In genomic region chr11:109413617-109414016, GRCm38 (mm10) we compare ENCODE assay signal across 25 mouse cellular contexts. TPM values are rescaled to one million over a fixed set of nuclear protein-coding genes. Genes with fewer than 3 reads are reported as not detected.
A peak's percentile ranks its signal among the peaks of the same experiment; 100 is the strongest.
DNase-seq lines count a peak whose midpoint lies in the region; ATAC-seq lines count a peak whose summit lies in the region.
"Had no signal": no experiment of that assay in that cellular context is flagged by ENCODE, and none has a peak within 500 bp of the region (broad histone marks: within the 10 kb centered on the region; RNA-seq: fewer than 3 reads in every experiment).

Gene 9930022D16Rik (plus strand): TSS chr11:109413917.

- intact Hi-C loops in heart, postnatal 14 days (cut with DNase I): no loop called here

- H3K4me1 ChIP-seq in heart, embryonic 11.5 days (ENCODE audit: control insufficient read depth, insufficient read depth, low read length): no peaks in the 10 kb centered on the region; the same call in 1 of the 2 replicates
- H3K4me1 ChIP-seq in liver, embryonic 16.5 days (ENCODE audit: control insufficient read depth, low read depth, low read length): no peaks in the 10 kb centered on the region
- H3K4me1 ChIP-seq: embryonic facial prominence, embryonic 13.5 days; forebrain, embryonic 12.5 days; hindbrain, embryonic 15.5 days had no signal

- no peak within 1 kb of the TSS for H3K27ac ChIP-seq in heart, embryonic 11.5 days (ENCODE audit: low read depth, low read length)
- H3K27ac ChIP-seq in liver, embryonic 16.5 days (ENCODE audit: low read length): no peak within 1 kb of the TSS
- H3K27ac ChIP-seq in macrophage: peak within 1 kb of the TSS; percentile 46
- H3K27ac ChIP-seq: embryonic facial prominence, embryonic 13.5 days; forebrain, embryonic 12.5 days; heart, adult 2 months; hindbrain, embryonic 15.5 days had no signal

- H3K36me3 ChIP-seq in heart, embryonic 11.5 days (ENCODE audit: control insufficient read depth, insufficient read depth, low read length): no peaks in the 10 kb centered on the region
- no peaks in the 10 kb centered on the region for H3K36me3 ChIP-seq in liver, embryonic 16.5 days (ENCODE audit: control insufficient read depth, insufficient read depth)
- H3K36me3 ChIP-seq in macrophage (ENCODE audit: inconsistent target): no peaks in the 10 kb centered on the region
- H3K36me3 ChIP-seq: embryonic facial prominence, embryonic 13.5 days; forebrain, embryonic 12.5 days; hindbrain, embryonic 15.5 days had no signal

- WGBS in heart, embryonic 11.5 days (ENCODE audit: insufficient replicate concordance): 67% methylated on average over 6 of the region's 6 CpGs
- 53% methylated on average over 6 of the region's 6 CpGs for WGBS in liver, embryonic 16.5 days (ENCODE audit: insufficient replicate concordance)
- WGBS in macrophage (ENCODE audit: missing documents): 70% methylated on average over 5 of the region's 6 CpGs

- H3K27me3 ChIP-seq in heart, embryonic 11.5 days (ENCODE audit: control insufficient read depth, insufficient read depth, low read length): no peaks in the 10 kb centered on the region
- no peaks in the 10 kb centered on the region for H3K27me3 ChIP-seq in liver, embryonic 16.5 days (ENCODE audit: control insufficient read depth, insufficient read depth, low read depth, low read length)
- H3K27me3 ChIP-seq: embryonic facial prominence, embryonic 13.5 days; forebrain, embryonic 12.5 days; hindbrain, embryonic 15.5 days; Patski had no signal

- no peaks in the 10 kb centered on the region for H3K9me3 ChIP-seq in heart, embryonic 11.5 days (replicated peaks; ENCODE audit: control insufficient read depth, low read length)
- H3K9me3 ChIP-seq in liver, embryonic 16.5 days (replicated peaks; ENCODE audit: control insufficient read depth, low read length): no peaks in the 10 kb centered on the region
- H3K9me3 ChIP-seq: embryonic facial prominence, embryonic 13.5 days; forebrain, embryonic 12.5 days; hindbrain, embryonic 15.5 days had no signal

- H3K9ac ChIP-seq in heart, embryonic 11.5 days (ENCODE audit: low read depth, low read length): no peak within 1 kb of the TSS
- no peak within 1 kb of the TSS for H3K9ac ChIP-seq in liver, embryonic 16.5 days (ENCODE audit: low read depth, low read length)
- H3K9ac ChIP-seq: embryonic facial prominence, embryonic 13.5 days; forebrain, embryonic 12.5 days; hindbrain, embryonic 15.5 days had no signal

- H3K4me2 ChIP-seq in heart, embryonic 11.5 days: no peak within 1 kb of the TSS
- no peak within 1 kb of the TSS for H3K4me2 ChIP-seq in liver, embryonic 16.5 days (ENCODE audit: low read depth, low read length)
- H3K4me2 ChIP-seq: embryonic facial prominence, embryonic 13.5 days; forebrain, embryonic 12.5 days; hindbrain, embryonic 15.5 days had no signal

- DNase-seq in heart, postnatal 14 days: no peak
- DNase-seq in liver: no peak
- DNase-seq in 3T3-L1 (ENCODE audit: low read depth, low spot score): peak; percentile 6
- DNase-seq in ovary, postnatal 36 days (ENCODE audit: low spot score): no peak
- DNase-seq: adrenal gland, postnatal 14 days; cerebellum, adult 18-20 months; cerebellum, adult 9-11 months; cerebellum, postnatal 36 days; gastrocnemius, postnatal 10 days; heart, adult 2 months; heart, postnatal 36 days had no signal

- H3K79me2 ChIP-seq in macrophage (ENCODE audit: inconsistent target): peaks cover 6% of the 10 kb centered on the region

- H3K4me3 ChIP-seq in heart, embryonic 11.5 days (ENCODE audit: low read depth, low read length): no peak within 1 kb of the TSS
- no peak within 1 kb of the TSS for H3K4me3 ChIP-seq in liver, embryonic 16.5 days (ENCODE audit: low read depth, low read length)
- no peak within 1 kb of the TSS for H3K4me3 ChIP-seq in macrophage (ENCODE audit: inconsistent target)
- H3K4me3 ChIP-seq: embryonic facial prominence, embryonic 13.5 days; forebrain, embryonic 12.5 days; heart, adult 2 months; hindbrain, embryonic 15.5 days had no signal

- peak; percentile 35 for ATAC-seq in heart, embryonic 11.5 days (replicated peaks; ENCODE audit: insufficient number of reproducible peaks, low FRiP score, low TSS enrichment)
- ATAC-seq in liver, embryonic 16.5 days (ENCODE audit: low read depth): peak; percentile 27; the same call in 1 of the 2 replicates
- ATAC-seq: activated CD4-positive, CD25-positive, alpha-beta regulatory T cell, adult 4 months; forebrain, embryonic 16.5 days; Patski had no signal

RNA-seq across cellular contexts. Expression of gene 9930022D16Rik, which starts in this region (rescaled TPM):
- 0.11 TPM in 1 of 2 replicates, not detected in the other for polyA plus RNA-seq in heart, embryonic 11.5 days (2014; fragmentation: Nextera tagmentation; extraction: Ambion mirVana)
- total RNA-seq in heart, postnatal 14 days (2021): not detected
- not detected in 2 replicates for polyA plus RNA-seq in liver, embryonic 16.5 days (2015; fragmentation: Nextera tagmentation; extraction: Ambion mirVana)
- 10 to 100 TPM in 16 of 26 experiments, 1 to 10 TPM in 10; 4.7 to 50.1 (median 11.3) TPM for total RNA-seq in macrophage (2018; cell fraction: chromatin; rRNA removed)
- total RNA-seq in macrophage (2018; cell fraction: cytosol; rRNA removed): 1 to 10 TPM in 3 of 26 experiments, under 1 TPM in 23; 0.04 to 2.1 (median 0.42) TPM
- total RNA-seq in macrophage (2018; cell fraction: nucleus; rRNA removed): 10 to 100 TPM in 19 of 26 experiments, 1 to 10 TPM in 7; 5.1 to 42.5 (median 15.9) TPM
- polyA plus RNA-seq in macrophage (2018): 0.28 to 1.1 TPM (median 0.40 TPM) in 3 replicates
- total RNA-seq: adrenal gland, adult 18-20 months; adrenal gland, postnatal 14 days; gastrocnemius, postnatal 10 days; gastrocnemius, postnatal 4 days; heart, adult 2 months; heart, postnatal 36 days had no signal
- polyA plus RNA-seq: C2C12; embryonic facial prominence, embryonic 13.5 days; forebrain, embryonic 12.5 days; forebrain, embryonic 16.5 days; heart, adult 2 months; heart, embryonic 16.5 days; hindbrain, embryonic 11.5 days; hindbrain, embryonic 15.5 days; Patski had no signal

Comparison
In these comparisons a context has a peak if more than half of its experiments do, and no peak if none do; other contexts are left out.
1. Peak in ATAC-seq in heart, embryonic 11.5 days; RNA of the gene not detected or under 1 TPM.
2. Peak in ATAC-seq in liver, embryonic 16.5 days; RNA of the gene not detected or under 1 TPM.